Mouse (Mus musculus) embryonic fibroblast, embryonic 13.5 days (primary cell): Measurements from ENCODE around the gene Isoc2b.
A peak's percentile ranks its signal among the peaks of the same experiment; 100 is the strongest.

ENCODE experiments used
- CTCF ChIP-seq: IDR thresholded peaks from 2 replicates; pipeline ENCODE4 v1.5.1; 2011; ENCODE audit warnings: mild to moderate bottlenecking, control low read depth, low read length, moderate library complexity, borderline replicate concordance; ENCODE audit not compliant: insufficient read depth
- POLR2A ChIP-seq: IDR thresholded peaks from 2 replicates; pipeline ENCODE4 v1.6.1; 2011; ENCODE audit warnings: low read depth, mild to moderate bottlenecking, control low read depth, low read length, moderate library complexity

DNA sequence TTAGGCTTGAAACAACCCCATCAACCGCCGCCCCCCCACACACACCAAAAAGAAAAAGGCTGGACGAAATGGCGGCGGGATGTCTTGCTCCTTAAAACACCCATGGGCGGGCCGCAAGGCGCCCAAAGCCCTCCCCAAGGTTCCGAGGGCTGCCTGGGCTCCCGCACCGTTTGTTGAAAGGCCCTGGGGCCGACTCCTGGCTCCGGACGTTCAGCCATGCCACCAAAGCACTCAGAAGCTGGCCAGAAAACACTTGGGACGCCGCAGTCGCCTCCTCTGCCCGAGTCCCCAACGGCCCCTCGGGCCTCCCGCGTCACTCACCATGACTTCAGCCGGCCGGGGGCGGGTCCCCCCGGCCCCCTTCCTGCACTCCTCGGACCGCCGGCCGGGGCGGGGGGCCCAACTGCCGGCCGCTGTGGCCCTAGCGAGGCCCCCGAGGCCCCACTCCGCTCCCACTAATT, 58.2 kb downstream of the Isoc2b start:
- TF ChIP-seq CTCF (no peak), POLR2A (0 out of 2 replicates have a peak, but pooled peaks have one; percentile 2)
